Mouse (Mus musculus): ENCODE measurements around the gene Vps11. TPM values are rescaled to one million over a fixed set of nuclear protein-coding genes. Genes with fewer than 3 reads are reported as not detected.
"Not testable (repeated sequence)": the region's sequence is repeated elsewhere in the genome, so short reads cannot be mapped to it uniquely, and the experiment has no call there.

Vps11 gene
- total and polyA plus RNA-seq, 2 experiments from 2014 or later = 17.7 to 27.8 TPM

- peaks cover 34% of the 10 kb centered on the region for H3K36me3 ChIP-seq (replicated peaks; ENCODE audit: control insufficient read depth, insufficient read depth, low read length)
- H3K27ac ChIP-seq (ENCODE audit: low read depth) = peak overlapping the region; percentile 88
- no peaks in the 10 kb centered on the region for H3K27me3 ChIP-seq (ENCODE audit: control insufficient read depth, insufficient read depth, low read length)
- peaks cover 15% of the 10 kb centered on the region for H3K4me1 ChIP-seq (ENCODE audit: control insufficient read depth, insufficient read depth)
- WGBS = under 1% methylated on average over 19 of the region's 22 CpGs
- no peaks in the 10 kb centered on the region for H3K9me3 ChIP-seq (replicated peaks; ENCODE audit: control insufficient read depth, low read length)
- peak overlapping the region; percentile 78 for H3K4me3 ChIP-seq (ENCODE audit: low read depth, low read length)
- ATAC-seq (ENCODE audit: insufficient read depth, low read depth) (peak; percentile 25; the same call in 1 of the 2 replicates), DNase-seq (ENCODE audit: low spot score) (no peak)
- peak overlapping the region; percentile 85 for H3K4me2 ChIP-seq (ENCODE audit: low read depth, low read length)
- TF ChIP-seq EP300 (IDR thresholded peaks at IDR 0.05; ENCODE audit: low read depth) = no peak
- no peak for TF ChIP-seq CTCF (IDR thresholded peaks at IDR 0.05; ENCODE audit: low read depth)
- peak overlapping the region; percentile 83 for H3K9ac ChIP-seq (replicated peaks; ENCODE audit: low read depth, low read length)
Observed at GRCm38 (mm10) chr9:44327064-44327711, 34.3 kb downstream of the Vps11 start.

GRCm38 (mm10) chr9:44326371-44327063 lies 35.0 kb downstream of the Vps11 start:
- ATAC-seq (ENCODE audit: insufficient read depth, low read depth) (peak; percentile 94), DNase-seq (ENCODE audit: low spot score) (peak; percentile 91)
- 1% methylated on average over 38 of the region's 38 CpGs for WGBS
- Histone ChIP-seq H3K27me3 (ENCODE audit: control insufficient read depth, insufficient read depth, low read length) (no peaks in the 10 kb centered on the region), H3K9me3 (replicated peaks; ENCODE audit: control insufficient read depth, low read length) (no peaks in the 10 kb centered on the region), H3K4me2 (ENCODE audit: low read depth, low read length) (peak overlapping the region; percentile 85), H3K27ac (ENCODE audit: low read depth) (peak overlapping the region; percentile 88), H3K4me3 (ENCODE audit: low read depth, low read length) (peak overlapping the region; percentile 78), H3K9ac (replicated peaks; ENCODE audit: low read depth, low read length) (peak overlapping the region; percentile 83), H3K4me1 (ENCODE audit: control insufficient read depth, insufficient read depth) (peaks cover 15% of the 10 kb centered on the region), H3K36me3 (replicated peaks; ENCODE audit: control insufficient read depth, insufficient read depth, low read length) (peaks cover 28% of the 10 kb centered on the region)
- TF ChIP-seq EP300 (IDR thresholded peaks at IDR 0.05; ENCODE audit: low read depth) (peak; percentile 64; the same call in 1 of the 2 replicates), CTCF (IDR thresholded peaks at IDR 0.05; ENCODE audit: low read depth) (no peak)

GRCm38 (mm10) chr9:44325768-44326370 lies 35.6 kb downstream of the Vps11 start, which contains the start of gene Dpagt1:
TSS of gene Dpagt1 (plus strand) at chr9:44326019.
- no peaks in the 10 kb centered on the region for H3K27me3 ChIP-seq (ENCODE audit: control insufficient read depth, insufficient read depth, low read length)
- H3K9ac ChIP-seq (replicated peaks; ENCODE audit: low read depth, low read length) = peak within 1 kb of the TSS; percentile 83
- H3K9me3 ChIP-seq (replicated peaks; ENCODE audit: control insufficient read depth, low read length) = no peaks in the 10 kb centered on the region
- H3K4me1 ChIP-seq (ENCODE audit: control insufficient read depth, insufficient read depth) = peaks cover 17% of the 10 kb centered on the region
- peak; percentile 43 for DNase-seq (ENCODE audit: low spot score)
- peak within 1 kb of the TSS; percentile 78 for H3K4me3 ChIP-seq (ENCODE audit: low read depth, low read length)
- WGBS = 3% methylated on average over 12 of the region's 12 CpGs
- no peak for TF ChIP-seq EP300 (IDR thresholded peaks at IDR 0.05; ENCODE audit: low read depth)
- TF ChIP-seq CTCF (IDR thresholded peaks at IDR 0.05; ENCODE audit: low read depth) = no peak
- H3K4me2 ChIP-seq (ENCODE audit: low read depth, low read length) = peak within 1 kb of the TSS; percentile 85
- H3K36me3 ChIP-seq (replicated peaks; ENCODE audit: control insufficient read depth, insufficient read depth, low read length) = peaks cover 21% of the 10 kb centered on the region
- no peak for ATAC-seq (ENCODE audit: insufficient read depth, low read depth)
- H3K27ac ChIP-seq (ENCODE audit: low read depth) = peak within 1 kb of the TSS; percentile 88

- Histone ChIP-seq H3K27ac (ENCODE audit: low read depth) (peak overlapping the region; percentile 88), H3K36me3 (replicated peaks; ENCODE audit: control insufficient read depth, insufficient read depth, low read length) (peaks cover 14% of the 10 kb centered on the region), H3K4me2 (ENCODE audit: low read depth, low read length) (peak overlapping the region; percentile 85), H3K4me3 (ENCODE audit: low read depth, low read length) (peak overlapping the region; percentile 78; the same call in 1 of the 2 replicates), H3K4me1 (ENCODE audit: control insufficient read depth, insufficient read depth) (peaks cover 19% of the 10 kb centered on the region)
- DNase-seq (ENCODE audit: low spot score); H3K27me3 ChIP-seq (ENCODE audit: control insufficient read depth, insufficient read depth, low read length); H3K9me3 ChIP-seq (replicated peaks; ENCODE audit: control insufficient read depth, low read length); ATAC-seq (ENCODE audit: insufficient read depth, low read depth); H3K9ac ChIP-seq (replicated peaks; ENCODE audit: low read depth, low read length): not testable (repeated sequence)
- WGBS = 70% methylated on average over 7 of the region's 8 CpGs
Observed at GRCm38 (mm10) chr9:44325032-44325767, 36.3 kb downstream of the Vps11 start.

DNA sequence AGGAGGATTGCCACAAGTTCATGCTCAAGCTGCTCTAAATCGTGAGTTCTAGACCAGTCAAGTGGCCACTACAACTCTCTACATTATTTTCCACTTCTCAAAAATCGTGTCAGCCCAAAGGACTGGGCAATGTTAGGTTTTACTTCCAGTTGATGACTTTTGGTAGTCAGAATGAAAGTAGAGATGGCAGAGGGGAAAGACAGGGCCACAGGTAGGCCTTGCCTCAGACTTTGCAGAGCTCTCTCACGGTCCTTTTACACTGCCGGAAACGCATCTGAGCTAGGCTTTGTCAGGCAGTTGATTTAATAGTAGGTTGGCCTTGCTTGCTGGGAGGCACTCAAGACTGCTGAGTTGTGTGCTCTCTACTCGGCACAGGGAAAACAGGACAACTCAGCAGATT lies 37.3 kb downstream of the Vps11 start:
- peaks cover 5% of the 10 kb centered on the region; the same call in 1 of the 2 replicates for H3K36me3 ChIP-seq (replicated peaks; ENCODE audit: control insufficient read depth, insufficient read depth, low read length)
- H3K9me3 ChIP-seq (replicated peaks; ENCODE audit: control insufficient read depth, low read length) = no peaks in the 10 kb centered on the region
- TF ChIP-seq EP300 (IDR thresholded peaks at IDR 0.05; ENCODE audit: low read depth) = no peak
- TF ChIP-seq CTCF (IDR thresholded peaks at IDR 0.05; ENCODE audit: low read depth) = no peak
- H3K9ac ChIP-seq (replicated peaks; ENCODE audit: low read depth, low read length) = no peak overlapping the region
- no peak overlapping the region for H3K27ac ChIP-seq (ENCODE audit: low read depth)
- H3K4me3 ChIP-seq (ENCODE audit: low read depth, low read length) = no peak overlapping the region
- DNase-seq (ENCODE audit: low spot score) = no peak
- peaks cover 22% of the 10 kb centered on the region for H3K4me1 ChIP-seq (ENCODE audit: control insufficient read depth, insufficient read depth)
- WGBS = 77% methylated on average over 6 of the region's 6 CpGs
- ATAC-seq (ENCODE audit: insufficient read depth, low read depth) = no peak
- H3K27me3 ChIP-seq (ENCODE audit: control insufficient read depth, insufficient read depth, low read length) = no peaks in the 10 kb centered on the region
- no peak overlapping the region for H3K4me2 ChIP-seq (ENCODE audit: low read depth, low read length)

- peaks cover 27% of the 10 kb centered on the region for H3K4me1 ChIP-seq (ENCODE audit: control insufficient read depth, insufficient read depth)
- H3K27ac ChIP-seq (ENCODE audit: low read depth) = not testable (repeated sequence)
Observed at GRCm38 (mm10) chr9:44323656-44324055, 37.8 kb downstream of the Vps11 start.

More at GRCm38 (mm10) chr9:44323656-44324055, 37.8 kb downstream of the Vps11 start:
- WGBS = 77% methylated on average over 4 of the region's 4 CpGs
- DNase-seq (ENCODE audit: low spot score); H3K9me3 ChIP-seq (replicated peaks; ENCODE audit: control insufficient read depth, low read length); H3K4me3 ChIP-seq (ENCODE audit: low read depth, low read length); H3K27me3 ChIP-seq (ENCODE audit: control insufficient read depth, insufficient read depth, low read length); H3K4me2 ChIP-seq (ENCODE audit: low read depth, low read length); H3K9ac ChIP-seq (replicated peaks; ENCODE audit: low read depth, low read length); H3K36me3 ChIP-seq (replicated peaks; ENCODE audit: control insufficient read depth, insufficient read depth, low read length); ATAC-seq (ENCODE audit: insufficient read depth, low read depth): not testable (repeated sequence)

All from heart, postnatal 0 days (tissue).